1 mouse cellular context compared by ENCODE assay signal in genomic region chr19:8712870-8713305, GRCm38 (mm10).
A peak's percentile ranks its signal among the peaks of the same experiment; 100 is the strongest.
TF ChIP-seq lines count a peak whose summit lies in the region.

No protein-coding gene starts in this region.

TF ChIP-seq in MEL, 35 proteins besides CTCF, POLR2A, EP300 and RAD21 (continued from another document):
- no peak for TF ChIP-seq E2F4 (IDR thresholded peaks at IDR 0.05; ENCODE audit: borderline replicate concordance, low read depth, low read length)
- peak; percentile 77; the same call in 1 of the 2 replicates for TF ChIP-seq TCF12 (IDR thresholded peaks at IDR 0.05; ENCODE audit: low read depth, low read length)
- peak; percentile 84 for TF ChIP-seq SIN3A (IDR thresholded peaks at IDR 0.05; ENCODE audit: low read length)
- no peak for TF ChIP-seq NRF1 (IDR thresholded peaks at IDR 0.05; ENCODE audit: insufficient read depth, low read depth, low read length, poor library complexity, severe bottlenecking)
- peak; percentile 89 for TF ChIP-seq ETS1 (IDR thresholded peaks at IDR 0.05; ENCODE audit: low read depth, low read length)
- no peak for TF ChIP-seq SMC3 (IDR thresholded peaks at IDR 0.05; ENCODE audit: low read depth, low read length)
- 0 out of 2 replicates have a peak, but pooled peaks have one; percentile 32 for TF ChIP-seq CHD1 (IDR thresholded peaks at IDR 0.05; ENCODE audit: low read depth, low read length)
- TF ChIP-seq NELFE (IDR thresholded peaks at IDR 0.05; ENCODE audit: low read depth, low read length): peak; percentile 18
- TF ChIP-seq RCOR1 (IDR thresholded peaks at IDR 0.05; ENCODE audit: low read depth, low read length): no peak
- no peak for TF ChIP-seq TAL1 (IDR thresholded peaks at IDR 0.05; ENCODE audit: low read length)
- peak; percentile 82 for TF ChIP-seq GABPA (IDR thresholded peaks at IDR 0.05; ENCODE audit: low read depth, low read length)
- TF ChIP-seq TBP (IDR thresholded peaks at IDR 0.05; ENCODE audit: low read depth, low read length): no peak; the same call in 1 of the 2 replicates
- peak; percentile 98 for TF ChIP-seq MYC (IDR thresholded peaks at IDR 0.05; ENCODE audit: low read depth, low read length)
- TF ChIP-seq KAT2A (conservative IDR thresholded peaks at IDR 0.05; ENCODE audit: low read depth, low read length): peak; percentile 64
- TF ChIP-seq ZMIZ1 (IDR thresholded peaks at IDR 0.05; ENCODE audit: low read depth, low read length): no peak
- peak; percentile 94 for TF ChIP-seq MAX (IDR thresholded peaks at IDR 0.05; ENCODE audit: low read length)
- no peak for TF ChIP-seq MEF2A (IDR thresholded peaks at IDR 0.05; ENCODE audit: extremely low read depth, insufficient replicate concordance, low read depth, low read length, poor library complexity, severe bottlenecking)
- no peak for TF ChIP-seq UBTF (IDR thresholded peaks at IDR 0.05; ENCODE audit: borderline replicate concordance, insufficient read depth, low read depth, low read length)
- TF ChIP-seq HCFC1 (IDR thresholded peaks at IDR 0.05; ENCODE audit: low read depth, low read length): peak; percentile 75
